Mouse (Mus musculus) E14TG2a.4 (cell line): Measurements from ENCODE around the gene Atp6ap1l.

ENCODE experiments used
- CTCF ChIP-seq: conservative IDR thresholded peaks from 2 replicates; pipeline ENCODE4 v1.5.1; 2014; ENCODE audit warnings: low read length
- POU5F1 ChIP-seq: IDR thresholded peaks from 2 replicates; pipeline ENCODE4 v1.6.1; 2014; ENCODE audit warnings: low read length, borderline replicate concordance

- TF ChIP-seq CTCF (no peak), POU5F1 (no peak)
These were observed 7.9 kb upstream of the Atp6ap1l start for GRCm38 (mm10) chr13:90912760-90913674.
